Mouse (Mus musculus): ENCODE measurements around the gene Drd2.

The Drd2 gene

GRCm38 (mm10) chr9:49340136-49341043 lies at the start of gene Drd2:
Drd2 (plus strand) TSS chr9:49340627.
- DNase-seq (ENCODE audit: low read depth, low spot score) = peak; percentile 93

GRCm38 (mm10) chr9:49295101-49295500 lies 45.3 kb upstream of the Drd2 start:
- no peak for DNase-seq (ENCODE audit: low read depth, low spot score)

- DNase-seq (ENCODE audit: low read depth, low spot score) = no peak
Measured at GRCm38 (mm10) chr9:49307576-49307975, 32.9 kb upstream of the Drd2 start.

- no peak for DNase-seq (ENCODE audit: low read depth, low spot score)
Measured at GRCm38 (mm10) chr9:49310821-49311220, 29.6 kb upstream of the Drd2 start.

GRCm38 (mm10) chr9:49318638-49319037 lies 21.8 kb upstream of the Drd2 start:
- DNase-seq (ENCODE audit: low read depth, low spot score) = no peak

- DNase-seq (ENCODE audit: low read depth, low spot score) = peak; percentile 84
Measured at GRCm38 (mm10) chr9:49341044-49341365, 578 bp downstream of the Drd2 start.

- peak; percentile 94 for DNase-seq (ENCODE audit: low read depth, low spot score)
Measured at GRCm38 (mm10) chr9:49365763-49366162, 25.3 kb downstream of the Drd2 start.

- no peak for DNase-seq (ENCODE audit: low read depth, low spot score)
Measured at GRCm38 (mm10) chr9:49373946-49374345, 33.5 kb downstream of the Drd2 start.

GRCm38 (mm10) chr9:49379962-49380361 lies 39.5 kb downstream of the Drd2 start:
- DNase-seq (ENCODE audit: low read depth, low spot score) = no peak

- DNase-seq (ENCODE audit: low read depth, low spot score) = no peak
Measured at GRCm38 (mm10) chr9:49384041-49384440, 43.6 kb downstream of the Drd2 start.

GRCm38 (mm10) chr9:49384855-49385254 lies 44.4 kb downstream of the Drd2 start:
- DNase-seq (ENCODE audit: low read depth, low spot score) = peak; percentile 44

GRCm38 (mm10) chr9:49385301-49385700 lies 44.9 kb downstream of the Drd2 start:
- DNase-seq (ENCODE audit: low read depth, low spot score) = no peak

GRCm38 (mm10) chr9:49386119-49386518 lies 45.7 kb downstream of the Drd2 start:
- DNase-seq (ENCODE audit: low read depth, low spot score) = no peak

GRCm38 (mm10) chr9:49392242-49392641 lies 51.8 kb downstream of the Drd2 start:
- no peak for DNase-seq (ENCODE audit: low read depth, low spot score)

GRCm38 (mm10) chr9:49396006-49396405 lies 55.6 kb downstream of the Drd2 start:
- no peak for DNase-seq (ENCODE audit: low read depth, low spot score)

- no peak for DNase-seq (ENCODE audit: low read depth, low spot score)
Measured at GRCm38 (mm10) chr9:49403711-49404110, 63.3 kb downstream of the Drd2 start.

GRCm38 (mm10) chr9:49407028-49407427 lies 66.6 kb downstream of the Drd2 start:
- no peak for DNase-seq (ENCODE audit: low read depth, low spot score)

GRCm38 (mm10) chr9:49410621-49411020 lies 70.2 kb downstream of the Drd2 start:
- no peak for DNase-seq (ENCODE audit: low read depth, low spot score)

- DNase-seq (ENCODE audit: low read depth, low spot score) = no peak
Measured at GRCm38 (mm10) chr9:49423866-49424265, 83.4 kb downstream of the Drd2 start.

GRCm38 (mm10) chr9:49425585-49425984 lies 85.2 kb downstream of the Drd2 start:
- DNase-seq (ENCODE audit: low read depth, low spot score) = no peak

GRCm38 (mm10) chr9:49426921-49427320 lies 86.5 kb downstream of the Drd2 start, which contains the start of gene Ankk1:
Ankk1 (minus strand) TSS chr9:49427021.
- DNase-seq (ENCODE audit: low read depth, low spot score) = no peak

GRCm38 (mm10) chr9:49427478-49427877 lies 87.1 kb downstream of the Drd2 start:
- DNase-seq (ENCODE audit: low read depth, low spot score) = no peak

GRCm38 (mm10) chr9:49442621-49443020 lies 102.2 kb downstream of the Drd2 start:
- DNase-seq (ENCODE audit: low read depth, low spot score) = no peak
